Mouse (Mus musculus) MEL (cell line): ENCODE data around the gene Kcnb1. TPM values are rescaled to one million over a fixed set of nuclear protein-coding genes. Genes with fewer than 3 reads are reported as not detected.

Experiments used
- DNase-seq: peaks from one replicate; pipeline ENCODE4 v3.0.0; 2011; ENCODE audit warnings: low read depth, low spot score
- H3K27ac ChIP-seq: 2 replicates; pipeline ENCODE4 v1.5.1; 2012; ENCODE audit warnings: low read depth, mild to moderate bottlenecking, control low read depth, low read length, moderate library complexity; ENCODE audit not compliant: control insufficient read depth
- H3K27me3 ChIP-seq, 2 experiments: fragments of 150-350 bp in 1 of 2; sonication (generic) in 1 of 2; 2 replicates each; pipeline ENCODE4 v1.6.1; 2012; ENCODE audit warnings: low read length in 2 of 2, mild to moderate bottlenecking in 2 of 2, improper control_type of control experiment in 1 of 2, moderate library complexity in 1 of 2; ENCODE audit not compliant: insufficient read depth in 2 of 2, control insufficient read depth in 1 of 2
- H3K36me3 ChIP-seq, 2 experiments: 2 replicates each; pipeline ENCODE4 v1.6.1; 2012 to 2014; ENCODE audit warnings: low read length in 2 of 2, improper control_type of control experiment in 1 of 2, inconsistent platforms in 1 of 2, mild to moderate bottlenecking in 1 of 2; ENCODE audit not compliant: insufficient read depth in 2 of 2, control insufficient read depth in 1 of 2
- H3K4me1 ChIP-seq, 2 experiments: fragments of 150-350 bp in 1 of 2; sonication (generic) in 1 of 2; 2 replicates each; pipeline ENCODE4 v1.6.1; 2012; ENCODE audit warnings: low read length in 2 of 2, improper control_type of control experiment in 1 of 2, mild to moderate bottlenecking in 1 of 2; ENCODE audit not compliant: insufficient read depth in 2 of 2, control insufficient read depth in 1 of 2
- H3K4me3 ChIP-seq, 2 experiments: fragments of 150-350 bp in 1 of 2; sonication (generic) in 1 of 2; 2 replicates each; pipeline ENCODE4 v1.5.1; 2012; ENCODE audit warnings: low read depth in 2 of 2, low read length in 2 of 2, mild to moderate bottlenecking in 2 of 2, moderate library complexity in 2 of 2, control low read depth in 1 of 2, improper control_type of control experiment in 1 of 2; ENCODE audit not compliant: control insufficient read depth in 1 of 2, insufficient read depth in 1 of 2
- H3K79me2 ChIP-seq: 2 replicates; pipeline ENCODE4 v1.6.1; 2012; ENCODE audit warnings: mild to moderate bottlenecking, low read length, moderate library complexity; ENCODE audit not compliant: control insufficient read depth, poor library complexity, insufficient read depth
- H3K9ac ChIP-seq: 2 replicates; pipeline ENCODE4 v1.6.1; 2012; ENCODE audit warnings: low read depth, mild to moderate bottlenecking, control low read depth, low read length, moderate library complexity; ENCODE audit not compliant: control insufficient read depth, poor library complexity, severe bottlenecking
- H3K9me3 ChIP-seq: fragments of 150-350 bp; sonication (generic); replicated peaks from 2 replicates; pipeline ENCODE4 v1.6.1; 2012; ENCODE audit warnings: mild to moderate bottlenecking, low read length, improper control_type of control experiment, moderate library complexity; ENCODE audit not compliant: insufficient read depth
- BHLHE40 ChIP-seq: IDR thresholded peaks from 2 replicates; pipeline ENCODE4 v1.6.1; 2012; ENCODE audit warnings: low read depth, mild to moderate bottlenecking, inconsistent platforms, low read length, improper control_type of control experiment, borderline replicate concordance
- CHD1 ChIP-seq: IDR thresholded peaks from 2 replicates; pipeline ENCODE4 v1.6.1; 2012; ENCODE audit warnings: low read depth, mild to moderate bottlenecking, inconsistent platforms, low read length, improper control_type of control experiment
- CHD2 ChIP-seq: IDR thresholded peaks from 2 replicates; pipeline ENCODE4 v1.6.1; 2011; ENCODE audit warnings: low read length, improper control_type of control experiment
- CTCF ChIP-seq, 3 experiments: IDR thresholded peaks in 2 of 3; conservative IDR thresholded peaks in 1 of 3; 2 replicates each; pipeline ENCODE4 v1.5.1; 2011 to 2012; ENCODE audit warnings: low read length in 3 of 3, low read depth in 2 of 3, mild to moderate bottlenecking in 2 of 3, improper control_type of control experiment in 1 of 3, inconsistent platforms in 1 of 3, mixed read lengths in 1 of 3, moderate library complexity in 1 of 3; ENCODE audit not compliant: control insufficient read depth in 1 of 3, insufficient read depth in 1 of 3, poor library complexity in 1 of 3, severe bottlenecking in 1 of 3
- ELF1 ChIP-seq: IDR thresholded peaks from 2 replicates; pipeline ENCODE4 v1.6.1; 2014; ENCODE audit warnings: low read depth, mild to moderate bottlenecking, inconsistent platforms, low read length, improper control_type of control experiment, moderate library complexity
- ETS1 ChIP-seq: IDR thresholded peaks from 2 replicates; pipeline ENCODE4 v1.6.1; 2012; ENCODE audit warnings: low read depth, mild to moderate bottlenecking, inconsistent platforms, low read length, improper control_type of control experiment, moderate library complexity
- GABPA ChIP-seq: IDR thresholded peaks from 2 replicates; pipeline ENCODE4 v1.6.1; 2012; ENCODE audit warnings: low read depth, mild to moderate bottlenecking, inconsistent platforms, low read length, improper control_type of control experiment, moderate library complexity
- JUND ChIP-seq: IDR thresholded peaks from 2 replicates; pipeline ENCODE4 v1.6.1; 2011; ENCODE audit warnings: low read depth, mild to moderate bottlenecking, improper control_type of control experiment, low read length
- KAT2A ChIP-seq: conservative IDR thresholded peaks from 2 replicates; pipeline ENCODE4 v1.6.1; 2012; ENCODE audit warnings: low read depth, low read length, improper control_type of control experiment, inconsistent platforms
- MAX ChIP-seq: IDR thresholded peaks from 2 replicates; pipeline ENCODE4 v1.6.1; 2011; ENCODE audit warnings: low read length, improper control_type of control experiment
- MEF2A ChIP-seq: IDR thresholded peaks from 2 replicates; pipeline ENCODE4 v1.6.1; 2014; ENCODE audit warnings: low read depth, mild to moderate bottlenecking, inconsistent platforms, low read length, improper control_type of control experiment; ENCODE audit not compliant: poor library complexity, insufficient replicate concordance, severe bottlenecking; ENCODE audit errors: extremely low read depth
- MXI1 ChIP-seq: IDR thresholded peaks from 2 replicates; pipeline ENCODE4 v1.6.1; 2011; ENCODE audit warnings: mild to moderate bottlenecking, low read depth, low read length, improper control_type of control experiment
- MYC ChIP-seq: IDR thresholded peaks from 2 replicates; pipeline ENCODE4 v1.6.1; 2011; ENCODE audit warnings: low read depth, mild to moderate bottlenecking, low read length, improper control_type of control experiment, moderate library complexity
- NELFE ChIP-seq: IDR thresholded peaks from 2 replicates; pipeline ENCODE4 v1.6.1; 2011; ENCODE audit warnings: low read depth, low read length, improper control_type of control experiment
- NRF1 ChIP-seq: IDR thresholded peaks from 2 replicates; pipeline ENCODE4 v1.6.1; 2014; ENCODE audit warnings: low read depth, mild to moderate bottlenecking, inconsistent platforms, low read length, improper control_type of control experiment, moderate library complexity; ENCODE audit not compliant: poor library complexity, insufficient read depth, severe bottlenecking
- POLR2A ChIP-seq, 2 experiments: IDR thresholded peaks; 2 replicates each; pipeline ENCODE4 v1.6.1; 2011 to 2012; ENCODE audit warnings: low read length in 2 of 2, mild to moderate bottlenecking in 2 of 2, control low read depth in 1 of 2, improper control_type of control experiment in 1 of 2, low read depth in 1 of 2, moderate library complexity in 1 of 2; ENCODE audit not compliant: control insufficient read depth in 1 of 2, insufficient read depth in 1 of 2, poor library complexity in 1 of 2
- POLR2AphosphoS5 ChIP-seq: IDR thresholded peaks from 2 replicates; pipeline ENCODE4 v1.6.1; 2012; ENCODE audit warnings: low read depth, borderline replicate concordance, mild to moderate bottlenecking, inconsistent platforms, low read length, moderate library complexity, mixed read lengths
- RAD21 ChIP-seq: IDR thresholded peaks from 2 replicates; pipeline ENCODE4 v1.6.1; 2011; ENCODE audit warnings: mild to moderate bottlenecking, low read depth, low read length, improper control_type of control experiment
- SIN3A ChIP-seq: IDR thresholded peaks from 2 replicates; pipeline ENCODE4 v1.6.1; 2012; ENCODE audit warnings: low read length, improper control_type of control experiment, inconsistent platforms
- SMC3 ChIP-seq: IDR thresholded peaks from 2 replicates; pipeline ENCODE4 v1.6.1; 2011; ENCODE audit warnings: low read depth, low read length, improper control_type of control experiment
- TAL1 ChIP-seq: IDR thresholded peaks from 2 replicates; pipeline ENCODE4 v1.6.1; 2012; ENCODE audit warnings: mild to moderate bottlenecking, inconsistent platforms, low read length, moderate library complexity, mixed read lengths
- TCF12 ChIP-seq: IDR thresholded peaks from 2 replicates; pipeline ENCODE4 v1.6.1; 2014; ENCODE audit warnings: low read depth, mild to moderate bottlenecking, inconsistent platforms, low read length, improper control_type of control experiment, moderate library complexity
- UBTF ChIP-seq: IDR thresholded peaks from 2 replicates; pipeline ENCODE4 v1.6.1; 2012; ENCODE audit warnings: low read depth, mild to moderate bottlenecking, inconsistent platforms, low read length, improper control_type of control experiment, moderate library complexity, borderline replicate concordance; ENCODE audit not compliant: insufficient read depth
- USF1 ChIP-seq: IDR thresholded peaks from 2 replicates; pipeline ENCODE4 v1.6.1; 2014; ENCODE audit warnings: low read depth, mild to moderate bottlenecking, inconsistent platforms, low read length, improper control_type of control experiment, moderate library complexity
- ZKSCAN1 ChIP-seq: IDR thresholded peaks from 2 replicates; pipeline ENCODE4 v1.6.1; 2012; ENCODE audit warnings: low read depth, mild to moderate bottlenecking, inconsistent platforms, low read length, improper control_type of control experiment, moderate library complexity
- ZMIZ1 ChIP-seq: IDR thresholded peaks from 2 replicates; pipeline ENCODE4 v1.6.1; 2012; ENCODE audit warnings: low read depth, mild to moderate bottlenecking, inconsistent platforms, low read length, improper control_type of control experiment, moderate library complexity
- ZNF384 ChIP-seq: IDR thresholded peaks from 2 replicates; pipeline ENCODE4 v1.6.1; 2012; ENCODE audit warnings: low read depth, mild to moderate bottlenecking, inconsistent platforms, low read length, improper control_type of control experiment
- polyA plus RNA-seq, 2 experiments: library from polyadenylated mRNA; stranded (reverse) in 1 of 2; unstranded in 1 of 2; fragments of >175 nt in 1 of 2; fragments of >200 nt in 1 of 2; gene quantifications; 2 replicates each; pipeline versions ENCODE4 v1.2.1 to v1.2.4; 2012; ENCODE audit warnings: low replicate concordance in 2 of 2, low read depth in 1 of 2; ENCODE audit not compliant: insufficient read length in 2 of 2, insufficient read depth in 1 of 2, missing spikeins in 1 of 2
- total RNA-seq: library from RNA; depleted of rRNA; stranded (reverse); fragments of 300-350 nt; gene quantifications from 2 replicates; pipeline ENCODE4 v1.2.3, GENCODE M21; 2012

Gene Kcnb1
- total and polyA plus RNA-seq, 3 experiments, result 0.39 to 3.6 TPM; not detected in 1

DNA sequence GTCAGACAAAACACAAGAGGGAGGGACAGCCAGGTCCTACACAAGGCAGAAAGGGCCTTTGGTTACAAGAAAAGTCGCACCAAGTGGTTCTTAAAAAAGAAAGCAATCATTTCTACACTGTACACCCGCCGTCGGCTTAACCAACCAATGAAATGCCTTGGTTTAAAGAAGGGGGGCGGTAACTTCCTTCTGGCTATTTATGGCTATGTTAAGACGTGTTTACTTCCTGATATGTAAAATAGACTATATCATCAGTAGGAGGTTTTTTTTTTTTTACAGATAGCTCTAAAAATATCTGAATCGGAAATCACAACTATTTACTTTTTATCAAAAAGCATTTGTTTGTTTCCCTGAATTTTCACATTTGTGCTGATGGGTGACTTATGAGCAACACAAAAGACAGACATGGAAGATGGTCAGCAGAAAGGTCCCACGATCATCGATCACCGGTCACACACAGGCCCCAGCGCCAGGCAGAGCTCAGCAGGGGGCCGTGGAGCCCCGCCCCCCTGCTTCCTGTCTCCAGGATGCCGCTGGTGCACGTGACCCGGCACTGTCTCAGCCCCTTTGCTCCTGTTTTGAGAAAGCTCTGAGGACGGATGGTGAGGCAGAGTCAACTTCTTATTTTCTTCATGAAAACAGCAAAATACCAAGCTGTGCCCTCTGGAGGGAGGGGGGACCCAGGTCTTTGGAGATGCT is 88.1 kb downstream of the Kcnb1 start (continued):
- TF ChIP-seq BHLHE40 (0 out of 2 replicates have a peak, but pooled peaks have one; percentile 40), NELFE (0 out of 2 replicates have a peak, but pooled peaks have one; percentile 32), SIN3A (peak; percentile 81), MXI1 (peak; percentile 19; the same call in 1 of the 2 replicates)

- no peak overlapping the region for H3K27ac ChIP-seq
- H3K36me3 ChIP-seq, result 0 out of 4 replicates have a peak, but pooled peaks cover 0 to 2% of the 10 kb centered on the region in 2 experiments
- DNase-seq, result no peak
- H3K4me1 ChIP-seq, result peaks cover 0 to 5% of the 10 kb centered on the region in 2 experiments; a peak in 1 of 4 replicates
- no peaks in the 10 kb centered on the region for H3K9me3 ChIP-seq
- H3K27me3 ChIP-seq, result no peaks in the 10 kb centered on the region
- TF ChIP-seq SIN3A (no peak), KAT2A (no peak), POLR2AphosphoS5 (no peak), MYC (no peak), ZNF384 (no peak), TCF12 (no peak), ETS1 (no peak), CHD1 (no peak), USF1 (no peak), GABPA (no peak), POLR2A (IDR thresholded peaks at IDR 0.05; ENCODE audit: control insufficient read depth in 1 of 2, insufficient read depth in 1 of 2, low read depth in 1 of 2, low read length in 2 of 2, poor library complexity in 1 of 2) (no peak), ZKSCAN1 (no peak)
- no peaks in the 10 kb centered on the region for H3K79me2 ChIP-seq
- H3K9ac ChIP-seq, result no peak overlapping the region
- no peak overlapping the region for H3K4me3 ChIP-seq
These were observed 95.3 kb downstream of the Kcnb1 start for GRCm38 (mm10) chr2:167094688-167095087.

GRCm38 (mm10) chr2:167093171-167093900 is 96.6 kb downstream of the Kcnb1 start:
- Histone ChIP-seq H3K9me3 (no peaks in the 10 kb centered on the region), H3K36me3 (0 out of 4 replicates have a peak, but pooled peaks cover 0 to 2% of the 10 kb centered on the region in 2 experiments), H3K4me1 (peaks cover 0 to 5% of the 10 kb centered on the region in 2 experiments; a peak in 1 of 4 replicates), H3K4me3 (no peak overlapping the region), H3K27me3 (no peaks in the 10 kb centered on the region), H3K9ac (no peak overlapping the region), H3K79me2 (no peaks in the 10 kb centered on the region), H3K27ac (no peak overlapping the region)
- DNase-seq, result peak; percentile 76
- no peak for TF ChIP-seq POLR2AphosphoS5
- TF ChIP-seq UBTF, result no peak
- TF ChIP-seq ZMIZ1, result no peak
- TF ChIP-seq MXI1, result 0 out of 2 replicates have a peak, but pooled peaks have one; percentile 25
- TF ChIP-seq JUND, result peak; percentile 87; the same call in 1 of the 2 replicates
- no peak for TF ChIP-seq RAD21
- TF ChIP-seq NRF1, result no peak
- no peak for TF ChIP-seq MAX
- TF ChIP-seq MEF2A, result no peak
- no peak for TF ChIP-seq ELF1
- TF ChIP-seq SMC3, result no peak
- TF ChIP-seq CTCF (IDR thresholded peaks at IDR 0.05 in 2 of 3, conservative IDR thresholded peaks at IDR 0.05 in 1 of 3; ENCODE audit: control insufficient read depth in 1 of 3, insufficient read depth in 1 of 3, low read depth in 2 of 3, low read length in 3 of 3, poor library complexity in 1 of 3, severe bottlenecking in 1 of 3), result no peak
- no peak for TF ChIP-seq CHD1
- no peak for TF ChIP-seq GABPA
- TF ChIP-seq NELFE, result no peak
- TF ChIP-seq CHD2, result no peak
- no peak for TF ChIP-seq TAL1
